Mouse (Mus musculus): Measurements from ENCODE around the gene Dtx1. TPM values are rescaled to one million over a fixed set of nuclear protein-coding genes. Genes with fewer than 3 reads are reported as not detected.

The Dtx1 gene
- polyA plus RNA-seq (2014; fragmentation: Nextera tagmentation; extraction: Ambion mirVana), result 0.45 and 0.53 TPM in 2 replicates

- WGBS (ENCODE audit: insufficient replicate concordance), result 36% methylated on average over 3 of the region's 3 CpGs
- H3K9ac ChIP-seq (ENCODE audit: low read depth, low read length), result peak within 1 kb of the TSS; percentile 22; the same call in 1 of the 2 replicates
- H3K4me1 ChIP-seq (ENCODE audit: control insufficient read depth, insufficient read depth, low read length), result peaks cover 15% of the 10 kb centered on the region
- peak within 1 kb of the TSS; percentile 66 for H3K4me2 ChIP-seq
- no peaks in the 10 kb centered on the region for H3K9me3 ChIP-seq (replicated peaks; ENCODE audit: control insufficient read depth, low read length)
- H3K27me3 ChIP-seq (ENCODE audit: control insufficient read depth, insufficient read depth, low read length), result peaks cover 85% of the 10 kb centered on the region
- no peaks in the 10 kb centered on the region for H3K36me3 ChIP-seq (ENCODE audit: control insufficient read depth, insufficient read depth, low read length)
- no peak within 1 kb of the TSS for H3K27ac ChIP-seq (ENCODE audit: low read depth, low read length)
- H3K4me3 ChIP-seq (ENCODE audit: low read depth, low read length), result peak within 1 kb of the TSS; percentile 42
- ATAC-seq (replicated peaks; ENCODE audit: insufficient number of reproducible peaks, low FRiP score, low TSS enrichment), result no peak
Measured at GRCm38 (mm10) chr5:120711827-120712226, at the start of gene Dtx1. Dtx1 (minus strand) TSS chr5:120711927.

- H3K9me3 ChIP-seq (replicated peaks; ENCODE audit: control insufficient read depth, low read length), result no peaks in the 10 kb centered on the region
- H3K4me1 ChIP-seq (ENCODE audit: control insufficient read depth, insufficient read depth, low read length), result no peaks in the 10 kb centered on the region
- H3K27ac ChIP-seq (ENCODE audit: low read depth, low read length), result no peak overlapping the region
- no peak overlapping the region for H3K4me3 ChIP-seq (ENCODE audit: low read depth, low read length)
- no peak overlapping the region for H3K9ac ChIP-seq (ENCODE audit: low read depth, low read length)
- no peaks in the 10 kb centered on the region for H3K36me3 ChIP-seq (ENCODE audit: control insufficient read depth, insufficient read depth, low read length)
- no peak overlapping the region for H3K4me2 ChIP-seq
- ATAC-seq (replicated peaks; ENCODE audit: insufficient number of reproducible peaks, low FRiP score, low TSS enrichment), result no peak
- 66% methylated on average over 4 of the region's 4 CpGs for WGBS (ENCODE audit: insufficient replicate concordance)
- peaks cover 4% of the 10 kb centered on the region; the same call in 1 of the 2 replicates for H3K27me3 ChIP-seq (ENCODE audit: control insufficient read depth, insufficient read depth, low read length)
Measured at GRCm38 (mm10) chr5:120754215-120754614, 42.5 kb upstream of the Dtx1 start.

- H3K4me3 ChIP-seq (ENCODE audit: low read depth, low read length), result no peak overlapping the region
- WGBS (ENCODE audit: insufficient replicate concordance), result 74% methylated on average over 3 of the region's 3 CpGs
- no peak for ATAC-seq (replicated peaks; ENCODE audit: insufficient number of reproducible peaks, low FRiP score, low TSS enrichment)
Measured at GRCm38 (mm10) chr5:120752786-120753185, 41.1 kb upstream of the Dtx1 start.

GRCm38 (mm10) chr5:120751206-120751605 lies 39.5 kb upstream of the Dtx1 start:
- Histone ChIP-seq H3K36me3 (ENCODE audit: control insufficient read depth, insufficient read depth, low read length) (no peaks in the 10 kb centered on the region), H3K4me3 (ENCODE audit: low read depth, low read length) (no peak overlapping the region), H3K4me1 (ENCODE audit: control insufficient read depth, insufficient read depth, low read length) (no peaks in the 10 kb centered on the region), H3K9me3 (replicated peaks; ENCODE audit: control insufficient read depth, low read length) (no peaks in the 10 kb centered on the region), H3K4me2 (no peak overlapping the region), H3K27ac (ENCODE audit: low read depth, low read length) (no peak overlapping the region), H3K9ac (ENCODE audit: low read depth, low read length) (no peak overlapping the region), H3K27me3 (ENCODE audit: control insufficient read depth, insufficient read depth, low read length) (no peaks in the 10 kb centered on the region; the same call in 1 of the 2 replicates)
- 69% methylated on average over 3 of the region's 3 CpGs for WGBS (ENCODE audit: insufficient replicate concordance)
- no peak for ATAC-seq (replicated peaks; ENCODE audit: insufficient number of reproducible peaks, low FRiP score, low TSS enrichment)

More at GRCm38 (mm10) chr5:120752786-120753185, 41.1 kb upstream of the Dtx1 start:
- Histone ChIP-seq H3K9me3 (replicated peaks; ENCODE audit: control insufficient read depth, low read length) (no peaks in the 10 kb centered on the region), H3K4me2 (no peak overlapping the region), H3K4me1 (ENCODE audit: control insufficient read depth, insufficient read depth, low read length) (no peaks in the 10 kb centered on the region), H3K27me3 (ENCODE audit: control insufficient read depth, insufficient read depth, low read length) (no peaks in the 10 kb centered on the region), H3K9ac (ENCODE audit: low read depth, low read length) (no peak overlapping the region), H3K36me3 (ENCODE audit: control insufficient read depth, insufficient read depth, low read length) (no peaks in the 10 kb centered on the region), H3K27ac (ENCODE audit: low read depth, low read length) (no peak overlapping the region)

- Histone ChIP-seq H3K27me3 (ENCODE audit: control insufficient read depth, insufficient read depth, low read length) (no peaks in the 10 kb centered on the region; the same call in 1 of the 2 replicates), H3K27ac (ENCODE audit: low read depth, low read length) (no peak within 1 kb of the TSS), H3K4me1 (ENCODE audit: control insufficient read depth, insufficient read depth, low read length) (no peaks in the 10 kb centered on the region), H3K9me3 (replicated peaks; ENCODE audit: control insufficient read depth, low read length) (no peaks in the 10 kb centered on the region), H3K36me3 (ENCODE audit: control insufficient read depth, insufficient read depth, low read length) (no peaks in the 10 kb centered on the region), H3K4me3 (ENCODE audit: low read depth, low read length) (no peak within 1 kb of the TSS), H3K4me2 (no peak within 1 kb of the TSS), H3K9ac (ENCODE audit: low read depth, low read length) (no peak within 1 kb of the TSS)
- WGBS (ENCODE audit: insufficient replicate concordance), result 63% methylated on average over 5 of the region's 5 CpGs
- ATAC-seq (replicated peaks; ENCODE audit: insufficient number of reproducible peaks, low FRiP score, low TSS enrichment), result no peak
Measured at GRCm38 (mm10) chr5:120749688-120750087, 38.0 kb upstream of the Dtx1 start, which contains the start of gene Oas2. Oas2 (minus strand) TSS chr5:120749853.

- H3K9ac ChIP-seq (ENCODE audit: low read depth, low read length), result no peak overlapping the region
- no peak overlapping the region for H3K4me2 ChIP-seq
- no peaks in the 10 kb centered on the region for H3K36me3 ChIP-seq (ENCODE audit: control insufficient read depth, insufficient read depth, low read length)
- no peak overlapping the region for H3K4me3 ChIP-seq (ENCODE audit: low read depth, low read length)
- ATAC-seq (replicated peaks; ENCODE audit: insufficient number of reproducible peaks, low FRiP score, low TSS enrichment), result no peak
- no peaks in the 10 kb centered on the region for H3K4me1 ChIP-seq (ENCODE audit: control insufficient read depth, insufficient read depth, low read length)
- peaks cover 5% of the 10 kb centered on the region; the same call in 1 of the 2 replicates for H3K27me3 ChIP-seq (ENCODE audit: control insufficient read depth, insufficient read depth, low read length)
- H3K9me3 ChIP-seq (replicated peaks; ENCODE audit: control insufficient read depth, low read length), result no peaks in the 10 kb centered on the region
- no peak overlapping the region for H3K27ac ChIP-seq (ENCODE audit: low read depth, low read length)
- WGBS (ENCODE audit: insufficient replicate concordance), result 8% methylated on average over 5 of the region's 5 CpGs
Measured at GRCm38 (mm10) chr5:120746451-120746850, 34.7 kb upstream of the Dtx1 start.

- no peaks in the 10 kb centered on the region for H3K4me1 ChIP-seq (ENCODE audit: control insufficient read depth, insufficient read depth, low read length)
- H3K4me2 ChIP-seq, result no peak overlapping the region
- no peak overlapping the region for H3K9ac ChIP-seq (ENCODE audit: low read depth, low read length)
- 28% methylated on average over 4 of the region's 4 CpGs for WGBS (ENCODE audit: insufficient replicate concordance)
- H3K27ac ChIP-seq (ENCODE audit: low read depth, low read length), result no peak overlapping the region
- no peaks in the 10 kb centered on the region for H3K36me3 ChIP-seq (ENCODE audit: control insufficient read depth, insufficient read depth, low read length)
- no peaks in the 10 kb centered on the region for H3K9me3 ChIP-seq (replicated peaks; ENCODE audit: control insufficient read depth, low read length)
- no peak overlapping the region for H3K4me3 ChIP-seq (ENCODE audit: low read depth, low read length)
- no peak for ATAC-seq (replicated peaks; ENCODE audit: insufficient number of reproducible peaks, low FRiP score, low TSS enrichment)
- H3K27me3 ChIP-seq (ENCODE audit: control insufficient read depth, insufficient read depth, low read length), result peaks cover 5% of the 10 kb centered on the region; the same call in 1 of the 2 replicates
Measured at GRCm38 (mm10) chr5:120742125-120742524, 30.4 kb upstream of the Dtx1 start.

- no peak overlapping the region for H3K27ac ChIP-seq (ENCODE audit: low read depth, low read length)
- no peak for ATAC-seq (replicated peaks; ENCODE audit: insufficient number of reproducible peaks, low FRiP score, low TSS enrichment)
- no peaks in the 10 kb centered on the region for H3K36me3 ChIP-seq (ENCODE audit: control insufficient read depth, insufficient read depth, low read length)
- H3K4me3 ChIP-seq (ENCODE audit: low read depth, low read length), result no peak overlapping the region
- no peak overlapping the region for H3K9ac ChIP-seq (ENCODE audit: low read depth, low read length)
- no peaks in the 10 kb centered on the region for H3K4me1 ChIP-seq (ENCODE audit: control insufficient read depth, insufficient read depth, low read length)
- no peak overlapping the region for H3K4me2 ChIP-seq
- 62% methylated on average over 14 of the region's 14 CpGs for WGBS (ENCODE audit: insufficient replicate concordance)
- H3K27me3 ChIP-seq (ENCODE audit: control insufficient read depth, insufficient read depth, low read length), result peaks cover 4% of the 10 kb centered on the region; the same call in 1 of the 2 replicates
- H3K9me3 ChIP-seq (replicated peaks; ENCODE audit: control insufficient read depth, low read length), result no peaks in the 10 kb centered on the region
Measured at GRCm38 (mm10) chr5:120734380-120734990, 22.8 kb upstream of the Dtx1 start.

- Histone ChIP-seq H3K36me3 (ENCODE audit: control insufficient read depth, insufficient read depth, low read length) (no peaks in the 10 kb centered on the region), H3K4me3 (ENCODE audit: low read depth, low read length) (no peak overlapping the region), H3K27me3 (ENCODE audit: control insufficient read depth, insufficient read depth, low read length) (peaks cover 4% of the 10 kb centered on the region; the same call in 1 of the 2 replicates), H3K27ac (ENCODE audit: low read depth, low read length) (no peak overlapping the region), H3K9me3 (replicated peaks; ENCODE audit: control insufficient read depth, low read length) (no peaks in the 10 kb centered on the region), H3K9ac (ENCODE audit: low read depth, low read length) (no peak overlapping the region), H3K4me1 (ENCODE audit: control insufficient read depth, insufficient read depth, low read length) (no peaks in the 10 kb centered on the region), H3K4me2 (no peak overlapping the region)
- no peak for ATAC-seq (replicated peaks; ENCODE audit: insufficient number of reproducible peaks, low FRiP score, low TSS enrichment)
- 84% methylated on average over 3 of the region's 3 CpGs for WGBS (ENCODE audit: insufficient replicate concordance)
Measured at GRCm38 (mm10) chr5:120733696-120734095, 22.0 kb upstream of the Dtx1 start.

All from heart, embryonic 11.5 days (tissue).